Mouse (Mus musculus) myocyte (in vitro differentiated cells): ENCODE data around the gene Ccnd1.
A peak's percentile ranks its signal among the peaks of the same experiment; 100 is the strongest.

Experiments used
- CEBPB ChIP-seq: IDR thresholded peaks from 2 replicates; pipeline ENCODE4 v1.6.1; 2011; ENCODE audit warnings: mild to moderate bottlenecking, moderate library complexity; ENCODE audit not compliant: poor library complexity, insufficient read depth, severe bottlenecking
- E2F4 ChIP-seq: IDR thresholded peaks from one replicate; pipeline ENCODE4 v1.6.1; 2011; ENCODE audit warnings: mild to moderate bottlenecking, control low read depth, moderate library complexity; ENCODE audit not compliant: insufficient read depth
- MAX ChIP-seq: IDR thresholded peaks from one replicate; pipeline ENCODE4 v1.6.1; 2011; ENCODE audit warnings: low read depth, mild to moderate bottlenecking, control low read depth
- MYOD1 ChIP-seq, 3 experiments: IDR thresholded peaks; one replicate each; pipeline ENCODE4 v1.6.1; 2011; ENCODE audit warnings: control low read depth in 2 of 3, low read depth in 2 of 3, mild to moderate bottlenecking in 2 of 3, moderate library complexity in 1 of 3; ENCODE audit not compliant: insufficient read length in 2 of 3, control insufficient read depth in 1 of 3
- MYOG ChIP-seq, 3 experiments: IDR thresholded peaks; one replicate each; pipeline ENCODE4 v1.6.1; 2011; ENCODE audit warnings: control low read depth in 2 of 3, low read depth in 2 of 3, mild to moderate bottlenecking in 2 of 3; ENCODE audit not compliant: insufficient read length in 2 of 3, control insufficient read depth in 1 of 3, insufficient read depth in 1 of 3
- POLR2A ChIP-seq: IDR thresholded peaks from one replicate; pipeline ENCODE4 v1.6.1; 2011; ENCODE audit warnings: low read depth, mild to moderate bottlenecking, control low read depth, moderate library complexity; ENCODE audit not compliant: insufficient read length
- REST ChIP-seq: IDR thresholded peaks from one replicate; pipeline ENCODE4 v1.6.1; 2011; ENCODE audit warnings: mild to moderate bottlenecking, control low read depth, moderate library complexity; ENCODE audit not compliant: insufficient read depth, insufficient read length
- TCF12 ChIP-seq: IDR thresholded peaks from one replicate; pipeline ENCODE4 v1.6.1; 2011; ENCODE audit warnings: mild to moderate bottlenecking, control low read depth; ENCODE audit not compliant: poor library complexity, insufficient read depth, severe bottlenecking
- TCF3 ChIP-seq: IDR thresholded peaks from one replicate; pipeline ENCODE4 v1.6.1; 2011; ENCODE audit warnings: low read depth, control low read depth; ENCODE audit not compliant: insufficient read length
- USF1 ChIP-seq: IDR thresholded peaks from one replicate; pipeline ENCODE4 v1.6.1; 2011; ENCODE audit warnings: low read depth, mild to moderate bottlenecking, control low read depth, moderate library complexity

- TF ChIP-seq POLR2A (peak; percentile 33), USF1 (no peak), CEBPB (no peak), MYOG (IDR thresholded peaks at IDR 0.05; ENCODE audit: control insufficient read depth in 1 of 3, insufficient read depth in 1 of 3, insufficient read length in 2 of 3, low read depth in 2 of 3) (peak in 1 of 3 experiments; percentile 16), E2F4 (no peak), MYOD1 (IDR thresholded peaks at IDR 0.05; ENCODE audit: control insufficient read depth in 1 of 3, insufficient read length in 2 of 3, low read depth in 2 of 3) (peak in 1 of 3 experiments; percentile 11), MAX (no peak), TCF12 (no peak), TCF3 (no peak), REST (no peak)
Observed at GRCm38 (mm10) chr7:144895305-144896111, 44.2 kb downstream of the Ccnd1 start.
